Mouse (Mus musculus) intestine, embryonic 15.5 days (tissue): ENCODE results near the gene Agr2. TPM values are rescaled to one million over a fixed set of nuclear protein-coding genes. Genes with fewer than 3 reads are reported as not detected.
A peak's percentile ranks its signal among the peaks of the same experiment; 100 is the strongest.

Experiments used
- ATAC-seq: fragments of 200-750 bp; cut with Nextera tagmentation; 2 replicates; pipeline ENCODE4 v1.8.0; 2017; ENCODE audit warnings: moderate TSS enrichment, moderate library complexity
- H3K27ac ChIP-seq: fragments of 300-500 bp; sonication (generic); 2 replicates; pipeline ENCODE4 v1.5.1; 2015; ENCODE audit warnings: mild to moderate bottlenecking, inconsistent platforms
- H3K27me3 ChIP-seq: fragments of 300-500 bp; sonication (generic); replicated peaks from 2 replicates; pipeline ENCODE4 v1.6.1; 2015; ENCODE audit warnings: inconsistent platforms
- H3K36me3 ChIP-seq: fragments of 300-500 bp; sonication (generic); 2 replicates; pipeline ENCODE4 v1.6.1; 2015; ENCODE audit warnings: inconsistent platforms
- H3K4me1 ChIP-seq: fragments of 300-500 bp; sonication (generic); replicated peaks from 2 replicates; pipeline ENCODE4 v1.6.1; 2015; ENCODE audit warnings: inconsistent platforms
- H3K4me2 ChIP-seq: fragments of 300-500 bp; sonication (generic); replicated peaks from 2 replicates; pipeline ENCODE4 v1.6.1; 2015; ENCODE audit warnings: mild to moderate bottlenecking, inconsistent platforms
- H3K4me3 ChIP-seq: fragments of 300-500 bp; sonication (generic); replicated peaks from 2 replicates; pipeline ENCODE4 v1.5.1; 2015; ENCODE audit warnings: inconsistent platforms
- H3K9ac ChIP-seq: fragments of 300-500 bp; sonication (generic); 2 replicates; pipeline ENCODE4 v1.6.1; 2015; ENCODE audit warnings: inconsistent platforms
- H3K9me3 ChIP-seq: fragments of 300-500 bp; sonication (generic); 2 replicates; pipeline ENCODE4 v1.6.1; 2016; ENCODE audit warnings: inconsistent platforms
- WGBS: fragments of 180-500 bp; shearing (Covaris S2); methylation state at CpG from one replicate; pipeline ENCODE4 v1.1.7; 2015; 5-methylcytosine and 5-hydroxymethylcytosine counted together
- polyA plus RNA-seq: library from polyadenylated mRNA; unstranded; fragments of >200 nt; fragmentation: Nextera tagmentation; extraction: Ambion mirVana; gene quantifications from 2 replicates; pipeline ENCODE4 v1.2.1, GENCODE M21; 2015

Agr2 gene
- polyA plus RNA-seq = 234 and 297 TPM in 2 replicates

GRCm38 (mm10) chr12:35992711-35993110 is at the start of gene Agr2:
TSS of gene Agr2 (plus strand) at chr12:35992907.
- peak; percentile 57 for ATAC-seq
- no peak within 1 kb of the TSS for H3K9ac ChIP-seq
- peak within 1 kb of the TSS; percentile 28 for H3K4me2 ChIP-seq
- 0 out of 2 replicates have a peak within 1 kb of the TSS, but pooled peaks have one; percentile 27 for H3K27ac ChIP-seq
- no peaks in the 10 kb centered on the region for H3K4me1 ChIP-seq
- H3K4me3 ChIP-seq = no peak within 1 kb of the TSS
- WGBS = 51% methylated on average over 9 of the region's 9 CpGs
- no peaks in the 10 kb centered on the region for H3K27me3 ChIP-seq
- no peaks in the 10 kb centered on the region for H3K9me3 ChIP-seq
- H3K36me3 ChIP-seq = no peaks in the 10 kb centered on the region

GRCm38 (mm10) chr12:35951757-35952156 is 41.0 kb upstream of the Agr2 start:
- no peak for ATAC-seq
- Histone ChIP-seq H3K4me1 (no peaks in the 10 kb centered on the region), H3K27ac (no peak overlapping the region), H3K9me3 (no peaks in the 10 kb centered on the region), H3K36me3 (no peaks in the 10 kb centered on the region), H3K4me3 (no peak overlapping the region), H3K4me2 (no peak overlapping the region), H3K27me3 (no peaks in the 10 kb centered on the region), H3K9ac (no peak overlapping the region)
- 52% methylated on average over 1 of the region's 1 CpGs for WGBS

GRCm38 (mm10) chr12:35957235-35957634 is 35.5 kb upstream of the Agr2 start:
- no peak overlapping the region for H3K4me3 ChIP-seq
- no peaks in the 10 kb centered on the region for H3K4me1 ChIP-seq
- H3K9ac ChIP-seq = no peak overlapping the region
- H3K27me3 ChIP-seq = no peaks in the 10 kb centered on the region
- no peaks in the 10 kb centered on the region for H3K36me3 ChIP-seq
- ATAC-seq = no peak
- no peaks in the 10 kb centered on the region for H3K9me3 ChIP-seq
- H3K4me2 ChIP-seq = no peak overlapping the region
- WGBS = 65% methylated on average over 2 of the region's 2 CpGs
- H3K27ac ChIP-seq = no peak overlapping the region

- Histone ChIP-seq H3K27me3 (no peaks in the 10 kb centered on the region), H3K4me3 (no peak overlapping the region), H3K9me3 (no peaks in the 10 kb centered on the region), H3K36me3 (no peaks in the 10 kb centered on the region), H3K27ac (no peak overlapping the region; the same call in 1 of the 2 replicates), H3K4me1 (no peaks in the 10 kb centered on the region), H3K4me2 (no peak overlapping the region), H3K9ac (no peak overlapping the region)
- 46% methylated on average over 7 of the region's 7 CpGs for WGBS
- ATAC-seq = peak; percentile 95
Observed at GRCm38 (mm10) chr12:35966098-35966767, 26.5 kb upstream of the Agr2 start.

GRCm38 (mm10) chr12:35966768-35967141 is 26.0 kb upstream of the Agr2 start:
- no peaks in the 10 kb centered on the region for H3K36me3 ChIP-seq
- no peak overlapping the region for H3K4me3 ChIP-seq
- H3K9ac ChIP-seq = no peak overlapping the region
- no peaks in the 10 kb centered on the region for H3K27me3 ChIP-seq
- no peaks in the 10 kb centered on the region for H3K9me3 ChIP-seq
- ATAC-seq = peak; percentile 55
- no peak overlapping the region for H3K4me2 ChIP-seq
- no peaks in the 10 kb centered on the region for H3K4me1 ChIP-seq
- WGBS = 66% methylated on average over 7 of the region's 7 CpGs
- no peak overlapping the region; the same call in 1 of the 2 replicates for H3K27ac ChIP-seq

GRCm38 (mm10) chr12:35975898-35976297 is 16.8 kb upstream of the Agr2 start:
- Histone ChIP-seq H3K4me1 (no peaks in the 10 kb centered on the region), H3K4me3 (no peak overlapping the region), H3K27me3 (no peaks in the 10 kb centered on the region), H3K9ac (no peak overlapping the region), H3K36me3 (no peaks in the 10 kb centered on the region), H3K4me2 (no peak overlapping the region), H3K9me3 (no peaks in the 10 kb centered on the region), H3K27ac (no peak overlapping the region)
- no peak for ATAC-seq
- 87% methylated on average over 3 of the region's 3 CpGs for WGBS

GRCm38 (mm10) chr12:35977633-35978246 is 15.0 kb upstream of the Agr2 start:
- no peak overlapping the region for H3K4me2 ChIP-seq
- no peaks in the 10 kb centered on the region for H3K27me3 ChIP-seq
- ATAC-seq = no peak
- no peaks in the 10 kb centered on the region for H3K36me3 ChIP-seq
- H3K27ac ChIP-seq = no peak overlapping the region
- no peaks in the 10 kb centered on the region for H3K9me3 ChIP-seq
- H3K9ac ChIP-seq = no peak overlapping the region
- H3K4me1 ChIP-seq = peaks cover 5% of the 10 kb centered on the region; the same call in 1 of the 2 replicates
- 45% methylated on average over 6 of the region's 6 CpGs for WGBS
- H3K4me3 ChIP-seq = no peak overlapping the region

GRCm38 (mm10) chr12:35979625-35980024 is 13.1 kb upstream of the Agr2 start:
- Histone ChIP-seq H3K4me2 (no peak overlapping the region), H3K27ac (no peak overlapping the region), H3K4me1 (peaks cover 5% of the 10 kb centered on the region; the same call in 1 of the 2 replicates), H3K9ac (no peak overlapping the region), H3K36me3 (no peaks in the 10 kb centered on the region), H3K4me3 (no peak overlapping the region), H3K27me3 (no peaks in the 10 kb centered on the region), H3K9me3 (no peaks in the 10 kb centered on the region)
- no peak for ATAC-seq
- WGBS = 65% methylated on average over 5 of the region's 5 CpGs

- no peaks in the 10 kb centered on the region for H3K27me3 ChIP-seq
- H3K9me3 ChIP-seq = no peaks in the 10 kb centered on the region
- no peaks in the 10 kb centered on the region for H3K36me3 ChIP-seq
- peak; percentile 96 for ATAC-seq
- H3K9ac ChIP-seq = no peak overlapping the region
- WGBS = 26% methylated on average over 6 of the region's 6 CpGs
- peaks cover 5% of the 10 kb centered on the region; the same call in 1 of the 2 replicates for H3K4me1 ChIP-seq
- H3K27ac ChIP-seq = no peak overlapping the region
- no peak overlapping the region for H3K4me3 ChIP-seq
- H3K4me2 ChIP-seq = no peak overlapping the region
Observed at GRCm38 (mm10) chr12:35981732-35982360, 10.9 kb upstream of the Agr2 start.

GRCm38 (mm10) chr12:35983472-35983871 is 9.2 kb upstream of the Agr2 start:
- no peak for ATAC-seq
- WGBS = 94% methylated on average over 9 of the region's 9 CpGs
- Histone ChIP-seq H3K36me3 (no peaks in the 10 kb centered on the region), H3K9me3 (no peaks in the 10 kb centered on the region), H3K27me3 (no peaks in the 10 kb centered on the region), H3K4me1 (peaks cover 5% of the 10 kb centered on the region; the same call in 1 of the 2 replicates), H3K4me3 (no peak overlapping the region), H3K9ac (no peak overlapping the region), H3K27ac (no peak overlapping the region), H3K4me2 (no peak overlapping the region)

GRCm38 (mm10) chr12:35984743-35985142 is 8.0 kb upstream of the Agr2 start:
- no peak overlapping the region for H3K4me2 ChIP-seq
- no peak overlapping the region for H3K4me3 ChIP-seq
- H3K36me3 ChIP-seq = no peaks in the 10 kb centered on the region
- ATAC-seq = no peak
- H3K4me1 ChIP-seq = peaks cover 5% of the 10 kb centered on the region; the same call in 1 of the 2 replicates
- no peak overlapping the region for H3K27ac ChIP-seq
- 80% methylated on average over 5 of the region's 5 CpGs for WGBS
- H3K27me3 ChIP-seq = no peaks in the 10 kb centered on the region
- H3K9me3 ChIP-seq = no peaks in the 10 kb centered on the region
- no peak overlapping the region for H3K9ac ChIP-seq

GRCm38 (mm10) chr12:35993583-35993982 is 876 bp downstream of the Agr2 start:
- ATAC-seq = peak; percentile 68
- Histone ChIP-seq H3K4me2 (0 out of 2 replicates have a peak overlapping the region, but pooled peaks have one; percentile 28), H3K27me3 (no peaks in the 10 kb centered on the region), H3K27ac (no peak overlapping the region), H3K9ac (no peak overlapping the region), H3K4me1 (no peaks in the 10 kb centered on the region), H3K9me3 (no peaks in the 10 kb centered on the region), H3K4me3 (no peak overlapping the region), H3K36me3 (no peaks in the 10 kb centered on the region)
- 54% methylated on average over 3 of the region's 3 CpGs for WGBS
